Mouse (Mus musculus) olfactory bulb, adult 2 months (tissue): ENCODE results near the gene Ang.

Source experiments
- CTCF ChIP-seq: fragments of 200-500 bp; IDR thresholded peaks from 2 replicates; pipeline ENCODE4 v1.5.1; 2012; ENCODE audit warnings: low read depth, mild to moderate bottlenecking, low read length, moderate library complexity; ENCODE audit not compliant: insufficient read depth
- POLR2A ChIP-seq: fragments of 200-500 bp; IDR thresholded peaks from 2 replicates; pipeline ENCODE4 v1.6.1; 2012; ENCODE audit warnings: mild to moderate bottlenecking, low read depth, low read length, moderate library complexity; ENCODE audit not compliant: insufficient read depth

GRCm38 (mm10) chr14:51050063-51050462 lies 40.9 kb upstream of the Ang start, which contains the start of gene Rnase11:
- no peak for TF ChIP-seq POLR2A
- TF ChIP-seq CTCF = no peak
